Mouse (Mus musculus): Measurements from ENCODE around the gene Asic2. TPM values are rescaled to one million over a fixed set of nuclear protein-coding genes. Genes with fewer than 3 reads are reported as not detected.
"Not testable (repeated sequence)": the region's sequence is repeated elsewhere in the genome, so short reads cannot be mapped to it uniquely, and the experiment has no call there.

Asic2 gene
- polyA plus RNA-seq, 1 experiment from 2014 or later: 3.1 TPM

GRCm38 (mm10) chr11:81261259-81261658, 707.0 kb downstream of the Asic2 start:
- Histone ChIP-seq H3K9ac (replicated peaks) (no peak overlapping the region), H3K9me3 (0 out of 2 replicates have a peak, but pooled peaks cover 4% of the 10 kb centered on the region), H3K36me3 (no peaks in the 10 kb centered on the region), H3K4me2 (replicated peaks) (no peak overlapping the region), H3K27ac (replicated peaks) (no peak overlapping the region), H3K4me3 (no peak overlapping the region), H3K27me3 (no peaks in the 10 kb centered on the region), H3K4me1 (no peaks in the 10 kb centered on the region)
- WGBS: 86% methylated on average over 3 of the region's 3 CpGs
- ATAC-seq (ENCODE audit: low FRiP score, low read depth): no peak

- H3K27me3 ChIP-seq; H3K27ac ChIP-seq (replicated peaks): not testable (repeated sequence)
- WGBS: 95% methylated on average over 18 of the region's 18 CpGs
Measured at GRCm38 (mm10) chr11:81241183-81241582, 727.1 kb downstream of the Asic2 start.

GRCm38 (mm10) chr11:81239966-81240681, 728.1 kb downstream of the Asic2 start:
- H3K36me3 ChIP-seq: no peaks in the 10 kb centered on the region
- H3K9me3 ChIP-seq: no peaks in the 10 kb centered on the region
- no peak for ATAC-seq (ENCODE audit: low FRiP score, low read depth)
- no peak overlapping the region for H3K4me2 ChIP-seq (replicated peaks)
- H3K9ac ChIP-seq (replicated peaks): no peak overlapping the region
- H3K27me3 ChIP-seq: no peaks in the 10 kb centered on the region
- no peak overlapping the region for H3K27ac ChIP-seq (replicated peaks)
- H3K4me3 ChIP-seq: no peak overlapping the region
- no peaks in the 10 kb centered on the region for H3K4me1 ChIP-seq
- WGBS: 56% methylated on average over 13 of the region's 13 CpGs

More at GRCm38 (mm10) chr11:81241183-81241582, 727.1 kb downstream of the Asic2 start:
- H3K4me1 ChIP-seq; H3K4me2 ChIP-seq (replicated peaks); H3K9ac ChIP-seq (replicated peaks); ATAC-seq (ENCODE audit: low FRiP score, low read depth); H3K4me3 ChIP-seq; H3K36me3 ChIP-seq; H3K9me3 ChIP-seq: not testable (repeated sequence)

- Histone ChIP-seq H3K4me3 (no peak overlapping the region), H3K9ac (replicated peaks) (no peak overlapping the region), H3K4me1 (no peaks in the 10 kb centered on the region), H3K27me3 (no peaks in the 10 kb centered on the region), H3K4me2 (replicated peaks) (no peak overlapping the region), H3K27ac (replicated peaks) (no peak overlapping the region), H3K36me3 (no peaks in the 10 kb centered on the region), H3K9me3 (no peaks in the 10 kb centered on the region)
- WGBS: 79% methylated on average over 2 of the region's 2 CpGs
- ATAC-seq (ENCODE audit: low FRiP score, low read depth): no peak
Measured at GRCm38 (mm10) chr11:81239091-81239490, 729.2 kb downstream of the Asic2 start.

GRCm38 (mm10) chr11:81236070-81236469, 732.2 kb downstream of the Asic2 start:
- Histone ChIP-seq H3K4me3 (no peak overlapping the region), H3K9me3 (no peaks in the 10 kb centered on the region), H3K4me1 (no peaks in the 10 kb centered on the region), H3K27me3 (no peaks in the 10 kb centered on the region), H3K27ac (replicated peaks) (no peak overlapping the region), H3K36me3 (no peaks in the 10 kb centered on the region), H3K9ac (replicated peaks) (no peak overlapping the region), H3K4me2 (replicated peaks) (no peak overlapping the region)
- 96% methylated on average over 2 of the region's 2 CpGs for WGBS
- no peak for ATAC-seq (ENCODE audit: low FRiP score, low read depth)

- ATAC-seq (ENCODE audit: low FRiP score, low read depth): no peak
- Histone ChIP-seq H3K36me3 (no peaks in the 10 kb centered on the region), H3K4me1 (no peaks in the 10 kb centered on the region), H3K9me3 (no peaks in the 10 kb centered on the region), H3K27ac (replicated peaks) (no peak overlapping the region), H3K4me3 (no peak overlapping the region), H3K27me3 (no peaks in the 10 kb centered on the region), H3K4me2 (replicated peaks) (no peak overlapping the region), H3K9ac (replicated peaks) (no peak overlapping the region)
- 90% methylated on average over 9 of the region's 9 CpGs for WGBS
Measured at GRCm38 (mm10) chr11:81223361-81223760, 744.9 kb downstream of the Asic2 start.

- no peak overlapping the region for H3K9ac ChIP-seq (replicated peaks)
- no peak overlapping the region for H3K27ac ChIP-seq (replicated peaks)
- no peaks in the 10 kb centered on the region for H3K9me3 ChIP-seq
- 85% methylated on average over 4 of the region's 4 CpGs for WGBS
- no peak for ATAC-seq (ENCODE audit: low FRiP score, low read depth)
- H3K4me1 ChIP-seq: no peaks in the 10 kb centered on the region
- no peaks in the 10 kb centered on the region for H3K27me3 ChIP-seq
- no peak overlapping the region for H3K4me2 ChIP-seq (replicated peaks)
- no peak overlapping the region for H3K4me3 ChIP-seq
- H3K36me3 ChIP-seq: no peaks in the 10 kb centered on the region
Measured at GRCm38 (mm10) chr11:81220786-81221185, 747.5 kb downstream of the Asic2 start.

GRCm38 (mm10) chr11:81205471-81205870, 762.8 kb downstream of the Asic2 start:
- Histone ChIP-seq H3K9ac (replicated peaks) (no peak overlapping the region), H3K9me3 (no peaks in the 10 kb centered on the region), H3K4me3 (no peak overlapping the region), H3K4me1 (no peaks in the 10 kb centered on the region), H3K4me2 (replicated peaks) (no peak overlapping the region), H3K27ac (replicated peaks) (no peak overlapping the region), H3K27me3 (peaks cover 16% of the 10 kb centered on the region; the same call in 1 of the 2 replicates), H3K36me3 (no peaks in the 10 kb centered on the region)
- 76% methylated on average over 4 of the region's 4 CpGs for WGBS
- ATAC-seq (ENCODE audit: low FRiP score, low read depth): no peak

GRCm38 (mm10) chr11:81202578-81202977, 765.7 kb downstream of the Asic2 start:
- Histone ChIP-seq H3K4me1 (no peaks in the 10 kb centered on the region), H3K4me2 (replicated peaks) (no peak overlapping the region), H3K27me3 (0 out of 2 replicates have a peak, but pooled peaks cover 4% of the 10 kb centered on the region), H3K36me3 (no peaks in the 10 kb centered on the region), H3K27ac (replicated peaks) (no peak overlapping the region), H3K9ac (replicated peaks) (no peak overlapping the region), H3K4me3 (no peak overlapping the region), H3K9me3 (no peaks in the 10 kb centered on the region)
- 90% methylated on average over 5 of the region's 5 CpGs for WGBS
- ATAC-seq (ENCODE audit: low FRiP score, low read depth): no peak

- H3K9me3 ChIP-seq: no peaks in the 10 kb centered on the region
- H3K36me3 ChIP-seq: no peaks in the 10 kb centered on the region
- H3K4me1 ChIP-seq: no peaks in the 10 kb centered on the region
- WGBS: 49% methylated on average over 4 of the region's 4 CpGs
- H3K4me3 ChIP-seq: no peak overlapping the region
- no peaks in the 10 kb centered on the region for H3K27me3 ChIP-seq
- H3K9ac ChIP-seq (replicated peaks): no peak overlapping the region
- H3K4me2 ChIP-seq (replicated peaks): no peak overlapping the region
- no peak for ATAC-seq (ENCODE audit: low FRiP score, low read depth)
- no peak overlapping the region for H3K27ac ChIP-seq (replicated peaks)
Measured at GRCm38 (mm10) chr11:81193856-81194255, 774.4 kb downstream of the Asic2 start.

GRCm38 (mm10) chr11:81192155-81192554, 776.1 kb downstream of the Asic2 start:
- Histone ChIP-seq H3K4me2 (replicated peaks) (no peak overlapping the region), H3K36me3 (no peaks in the 10 kb centered on the region), H3K4me3 (no peak overlapping the region), H3K9me3 (no peaks in the 10 kb centered on the region), H3K27ac (replicated peaks) (no peak overlapping the region), H3K27me3 (no peaks in the 10 kb centered on the region), H3K9ac (replicated peaks) (no peak overlapping the region), H3K4me1 (no peaks in the 10 kb centered on the region)
- ATAC-seq (ENCODE audit: low FRiP score, low read depth): no peak
- 81% methylated on average over 4 of the region's 4 CpGs for WGBS

- ATAC-seq (ENCODE audit: low FRiP score, low read depth): no peak
- Histone ChIP-seq H3K27me3 (no peaks in the 10 kb centered on the region), H3K9me3 (no peaks in the 10 kb centered on the region), H3K27ac (replicated peaks) (no peak overlapping the region), H3K4me2 (replicated peaks) (no peak overlapping the region), H3K9ac (replicated peaks) (no peak overlapping the region), H3K36me3 (no peaks in the 10 kb centered on the region), H3K4me3 (no peak overlapping the region), H3K4me1 (no peaks in the 10 kb centered on the region)
- 96% methylated on average over 6 of the region's 6 CpGs for WGBS
Measured at GRCm38 (mm10) chr11:81189103-81189502, 779.2 kb downstream of the Asic2 start.

GRCm38 (mm10) chr11:81187851-81188250, 780.4 kb downstream of the Asic2 start:
- Histone ChIP-seq H3K27me3 (no peaks in the 10 kb centered on the region), H3K4me1 (no peaks in the 10 kb centered on the region), H3K36me3 (no peaks in the 10 kb centered on the region), H3K27ac (replicated peaks) (no peak overlapping the region), H3K4me2 (replicated peaks) (no peak overlapping the region), H3K9me3 (no peaks in the 10 kb centered on the region), H3K4me3 (no peak overlapping the region), H3K9ac (replicated peaks) (no peak overlapping the region)
- WGBS: 91% methylated on average over 3 of the region's 3 CpGs
- no peak for ATAC-seq (ENCODE audit: low FRiP score, low read depth)
